Mouse (Mus musculus) kidney, adult 2 months (tissue): ENCODE results near the gene Oaz3. TPM values are rescaled to one million over a fixed set of nuclear protein-coding genes. Genes with fewer than 3 reads are reported as not detected.

Source experiments
- DNase-seq: peaks from one replicate; pipeline ENCODE4 v3.0.0; 2021
- H3K27ac ChIP-seq: fragments of 200-500 bp; 2 replicates; pipeline ENCODE4 v1.5.1; 2012; ENCODE audit warnings: low read depth, low read length, control low read depth, inconsistent platforms; ENCODE audit not compliant: insufficient read depth
- H3K27me3 ChIP-seq: fragments of 200-500 bp; replicated peaks from 2 replicates; pipeline ENCODE4 v1.6.1; 2012; ENCODE audit warnings: mild to moderate bottlenecking, moderate library complexity, low read length, inconsistent platforms; ENCODE audit not compliant: control insufficient read depth, insufficient read depth
- H3K36me3 ChIP-seq: fragments of 200-500 bp; 2 replicates; pipeline ENCODE4 v1.6.1; 2012; ENCODE audit warnings: mild to moderate bottlenecking, moderate library complexity, low read length, inconsistent platforms; ENCODE audit not compliant: control insufficient read depth, insufficient read depth
- H3K4me1 ChIP-seq: fragments of 200-500 bp; 2 replicates; pipeline ENCODE4 v1.6.1; 2011; ENCODE audit warnings: low read length; ENCODE audit not compliant: control insufficient read depth, insufficient read depth
- H3K4me3 ChIP-seq: fragments of 200-500 bp; 2 replicates; pipeline ENCODE4 v1.5.1; 2011; ENCODE audit warnings: mild to moderate bottlenecking, low read depth, low read length, control low read depth; ENCODE audit not compliant: insufficient read depth
- CTCF ChIP-seq: fragments of 200-500 bp; conservative IDR thresholded peaks from 2 replicates; pipeline ENCODE4 v1.5.1; 2011; ENCODE audit warnings: low read depth, mild to moderate bottlenecking, control low read depth, low read length, moderate library complexity, mixed read lengths; ENCODE audit not compliant: insufficient read depth, insufficient read length
- POLR2A ChIP-seq: fragments of 200-500 bp; IDR thresholded peaks from one replicate; pipeline ENCODE4 v1.6.1; 2011; ENCODE audit warnings: low read depth, low read length, control low read depth
- WGBS: fragments of 180-500 bp; shearing (Covaris S2); methylation state at CpG from one replicate; pipeline ENCODE4 v1.1.7; 2018; 5-methylcytosine and 5-hydroxymethylcytosine counted together
- polyA plus RNA-seq: library from polyadenylated mRNA; depleted of rRNA; stranded (reverse); fragments of >200 nt; gene quantifications from 2 replicates; pipeline ENCODE4 v1.2.3, GENCODE M21; 2012

Gene Oaz3
- polyA plus RNA-seq, 1 experiment: 0.25 TPM

DNA sequence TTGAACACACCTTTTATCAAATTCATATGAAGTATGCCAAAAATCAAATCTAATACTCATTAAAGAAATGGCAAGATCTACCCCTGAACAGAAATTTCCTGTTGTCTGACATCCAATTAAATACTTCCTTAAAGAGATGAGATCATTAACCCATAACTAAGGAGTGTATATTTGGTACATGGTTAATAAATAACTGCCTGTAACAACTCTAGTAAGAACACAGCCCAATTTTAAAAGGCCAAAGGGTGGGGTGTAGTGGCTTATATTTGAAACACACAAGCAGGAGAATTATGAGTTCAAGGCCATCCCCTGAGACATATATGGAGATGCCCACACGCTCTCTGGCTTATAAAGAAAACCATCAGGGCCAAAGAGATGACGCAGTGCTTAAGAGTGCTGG lies 5.7 kb upstream of the Oaz3 start:
- TF ChIP-seq CTCF (no peak), POLR2A (no peak)
- 94% methylated on average over 2 of the region's 2 CpGs for WGBS
- no peak for DNase-seq
- Histone ChIP-seq H3K27me3 (no peaks in the 10 kb centered on the region), H3K4me3 (no peak overlapping the region), H3K4me1 (no peaks in the 10 kb centered on the region; the same call in 1 of the 2 replicates), H3K36me3 (peaks cover 9% of the 10 kb centered on the region; the same call in 1 of the 2 replicates), H3K27ac (no peak overlapping the region)

DNA sequence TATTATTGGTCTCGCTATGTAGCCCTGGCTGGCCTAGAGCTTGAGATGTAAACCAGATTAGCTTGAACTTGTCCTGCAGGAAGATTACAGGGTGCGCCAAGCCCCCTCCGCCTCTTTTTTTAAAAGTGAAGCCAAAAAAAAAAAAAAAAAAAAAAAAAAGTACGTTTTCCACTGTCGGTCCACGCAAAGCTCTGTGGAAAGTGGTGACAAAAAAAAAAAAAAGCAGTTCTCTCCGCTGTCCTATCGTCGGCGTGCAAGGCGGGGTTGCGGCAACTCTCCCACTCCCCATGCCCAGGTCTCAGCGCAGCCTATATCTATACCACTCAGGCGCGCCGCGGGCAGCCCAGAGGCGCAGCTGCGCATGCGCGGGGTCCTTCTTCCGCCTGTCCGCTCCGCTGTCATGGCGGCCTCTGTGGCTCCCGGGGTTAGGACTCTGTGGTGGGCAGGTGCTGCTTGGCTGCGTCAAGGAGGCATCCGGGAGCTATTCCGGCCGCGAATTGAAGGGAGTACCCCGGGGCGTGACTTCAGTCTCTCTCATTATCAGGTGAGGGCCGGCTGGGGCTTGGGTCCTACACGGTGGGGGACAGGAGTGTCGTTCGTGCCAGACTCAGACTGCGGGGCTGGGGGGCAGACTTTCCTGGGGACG lies 641 bp downstream of the Oaz3 start, which contains the start of gene Mrpl9:
Mrpl9 (plus strand) TSS at position 368 of the 646 bp plus-strand sequence.
- Histone ChIP-seq H3K4me3 (peak within 1 kb of the TSS; percentile 97), H3K27me3 (no peaks in the 10 kb centered on the region), H3K4me1 (no peaks in the 10 kb centered on the region), H3K36me3 (peaks cover 7% of the 10 kb centered on the region; the same call in 1 of the 2 replicates), H3K27ac (peak within 1 kb of the TSS; percentile 76)
- DNase-seq: peak; percentile 96
- 1% methylated on average over 39 of the region's 39 CpGs for WGBS
- TF ChIP-seq POLR2A (peak; percentile 79), CTCF (no peak)

DNA sequence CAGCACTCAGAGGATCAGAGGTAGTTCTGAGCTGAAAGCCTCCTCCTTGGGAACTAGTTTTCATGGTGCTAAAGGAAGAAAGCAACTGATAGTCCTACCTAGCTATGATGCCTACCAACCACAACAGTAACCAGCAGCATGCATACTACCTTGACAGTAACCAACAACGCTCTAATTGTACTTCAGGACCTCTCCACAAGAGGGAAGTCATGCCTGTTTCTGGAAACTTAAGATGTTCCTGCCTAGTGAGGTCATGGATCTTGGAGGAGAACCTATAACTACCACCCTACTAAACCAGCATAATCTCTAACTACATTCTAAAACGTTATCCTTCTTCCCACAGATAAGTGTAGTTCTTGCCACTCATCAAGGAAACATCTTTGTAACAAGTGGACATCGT lies 2.5 kb downstream of the Oaz3 start:
- Histone ChIP-seq H3K27ac (no peak overlapping the region), H3K4me1 (no peaks in the 10 kb centered on the region), H3K4me3 (no peak overlapping the region), H3K36me3 (0 out of 2 replicates have a peak, but pooled peaks cover 1% of the 10 kb centered on the region), H3K27me3 (no peaks in the 10 kb centered on the region)
- DNase-seq: peak; percentile 43
- 43% methylated on average over 3 of the region's 3 CpGs for WGBS
- TF ChIP-seq POLR2A (no peak), CTCF (no peak; the same call in 1 of the 2 replicates)

DNA sequence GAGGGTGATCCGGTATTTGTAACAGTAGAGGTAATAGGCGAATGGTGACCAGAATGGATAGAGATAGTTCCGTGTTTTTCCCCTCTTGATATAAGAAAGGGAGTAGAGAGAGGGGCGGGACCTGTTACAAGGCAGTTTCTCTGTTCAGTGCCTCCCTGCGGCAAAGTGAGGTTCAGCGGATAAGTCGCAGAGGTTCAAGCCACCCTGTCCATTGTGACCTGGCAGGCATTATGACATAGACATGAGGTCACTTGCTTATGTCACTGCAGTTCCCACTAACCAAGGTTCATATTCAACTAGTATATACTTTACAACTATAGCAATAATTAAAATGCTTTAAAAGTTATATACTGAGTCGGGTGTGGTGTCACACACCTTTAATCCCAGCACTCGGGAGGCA lies 7.3 kb downstream of the Oaz3 start:
- no peak for TF ChIP-seq CTCF
- no peak for TF ChIP-seq POLR2A
- 90% methylated on average over 9 of the region's 9 CpGs for WGBS
- Histone ChIP-seq H3K36me3 (no peaks in the 10 kb centered on the region), H3K27ac (no peak overlapping the region), H3K4me3 (no peak overlapping the region), H3K27me3 (no peaks in the 10 kb centered on the region), H3K4me1 (peaks cover 7% of the 10 kb centered on the region; the same call in 1 of the 2 replicates)
- DNase-seq: no peak

DNA sequence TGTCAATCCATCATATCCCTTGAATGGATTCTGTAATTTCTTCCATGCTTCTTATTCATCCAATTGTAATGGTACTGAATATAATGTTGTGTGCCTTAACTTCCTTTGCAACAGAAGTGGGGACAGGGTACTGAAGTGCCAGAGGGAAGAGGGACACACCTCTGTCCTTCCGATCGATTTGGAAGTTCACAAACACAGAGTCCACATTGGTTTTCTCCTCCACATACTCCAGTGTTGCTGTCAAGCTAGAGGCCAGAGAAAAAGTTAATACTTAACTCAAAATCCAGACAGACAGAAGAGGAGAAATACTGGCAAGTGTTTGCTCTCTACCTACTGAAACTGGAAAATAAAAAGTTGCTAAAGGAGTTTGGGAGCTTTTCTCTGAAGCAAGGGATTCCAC lies 9.4 kb downstream of the Oaz3 start:
- peak; percentile 49 for DNase-seq
- WGBS: 35% methylated on average over 2 of the region's 2 CpGs
- Histone ChIP-seq H3K27ac (peak overlapping the region; percentile 10; the same call in 1 of the 2 replicates), H3K4me1 (peaks cover 7% of the 10 kb centered on the region; the same call in 1 of the 2 replicates), H3K4me3 (no peak overlapping the region), H3K36me3 (no peaks in the 10 kb centered on the region), H3K27me3 (no peaks in the 10 kb centered on the region)
- TF ChIP-seq POLR2A (no peak), CTCF (no peak)

DNA sequence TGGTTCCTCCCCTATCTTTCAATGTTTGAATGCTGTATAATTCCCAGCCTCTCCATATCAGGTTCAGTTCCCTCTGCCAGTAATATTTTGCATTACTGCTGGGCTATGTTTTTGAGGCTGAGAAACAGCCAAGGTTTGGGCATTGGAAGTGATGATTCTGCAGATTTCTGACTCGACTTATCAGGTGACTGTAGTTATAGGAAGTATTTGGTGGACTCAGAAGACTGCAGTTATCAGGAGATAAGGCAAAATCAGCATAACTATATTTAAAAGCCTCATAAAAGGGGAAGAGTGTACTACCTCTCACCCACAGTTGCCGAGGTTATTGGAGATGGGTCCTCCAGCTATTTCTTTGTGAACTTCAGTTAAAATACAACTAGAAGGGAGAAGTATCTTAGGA lies 12.7 kb downstream of the Oaz3 start:
- TF ChIP-seq CTCF (no peak), POLR2A (no peak)
- Histone ChIP-seq H3K27ac (no peak overlapping the region), H3K27me3 (no peaks in the 10 kb centered on the region), H3K4me1 (peaks cover 7% of the 10 kb centered on the region; the same call in 1 of the 2 replicates), H3K4me3 (no peak overlapping the region), H3K36me3 (no peaks in the 10 kb centered on the region)
- 68% methylated on average over 2 of the region's 2 CpGs for WGBS
- DNase-seq: no peak

DNA sequence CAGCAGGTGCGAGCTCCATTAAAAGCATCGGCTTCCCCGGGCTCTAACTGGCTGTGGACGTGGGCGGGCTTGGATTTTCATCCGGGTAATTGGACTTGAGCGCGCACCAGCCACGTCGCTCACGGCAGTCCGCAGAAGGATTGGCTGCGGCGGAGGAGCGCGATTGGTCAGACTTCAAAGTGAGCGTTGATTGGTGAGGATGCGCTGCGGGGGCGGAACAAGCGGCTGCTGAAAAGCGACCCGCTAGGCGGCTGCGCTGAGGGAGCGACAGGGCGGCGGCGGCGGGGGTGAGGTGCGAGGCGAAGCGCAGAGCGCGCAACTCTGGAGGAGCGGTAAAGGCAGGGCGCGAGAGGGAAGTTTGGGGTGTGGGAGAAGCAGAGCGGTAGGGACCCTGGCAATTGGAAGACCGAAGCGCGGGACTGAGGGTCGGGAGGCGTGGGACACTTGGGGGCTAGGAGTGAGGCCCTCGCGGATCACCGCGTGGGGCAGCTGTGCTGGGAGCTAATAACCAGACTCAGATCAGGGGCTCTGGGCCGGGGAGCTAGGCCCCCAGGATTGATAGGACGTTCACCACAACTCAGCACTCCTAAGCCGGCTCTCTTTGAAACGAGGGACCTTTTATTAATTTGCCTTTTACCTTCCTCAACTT lies 30.6 kb downstream of the Oaz3 start, which contains the start of gene Tdrkh:
Tdrkh (plus strand) TSS at position 243 of the 649 bp plus-strand sequence.
- WGBS: 6% methylated on average over 52 of the region's 52 CpGs
- H3K27ac ChIP-seq: no peak within 1 kb of the TSS
- TF ChIP-seq POLR2A (no peak), CTCF (no peak)

More for the DNA sequence above, 30.6 kb downstream of the Oaz3 start, which contains the start of gene Tdrkh:
- Histone ChIP-seq H3K27me3 (no peaks in the 10 kb centered on the region; the same call in 1 of the 2 replicates), H3K36me3 (no peaks in the 10 kb centered on the region), H3K4me1 (no peaks in the 10 kb centered on the region), H3K4me3 (peak within 1 kb of the TSS; percentile 62)
- DNase-seq: peak; percentile 97
